Mouse (Mus musculus) cerebellum, postnatal 10 days (tissue): Measurements from ENCODE around the gene Gtf3a.

ENCODE experiments used
- DNase-seq, 2 experiments: peaks; one replicate each; pipeline ENCODE4 v3.0.0; 2021; ENCODE audit warnings: mixed read lengths in 2 of 2

The Gtf3a gene

DNA sequence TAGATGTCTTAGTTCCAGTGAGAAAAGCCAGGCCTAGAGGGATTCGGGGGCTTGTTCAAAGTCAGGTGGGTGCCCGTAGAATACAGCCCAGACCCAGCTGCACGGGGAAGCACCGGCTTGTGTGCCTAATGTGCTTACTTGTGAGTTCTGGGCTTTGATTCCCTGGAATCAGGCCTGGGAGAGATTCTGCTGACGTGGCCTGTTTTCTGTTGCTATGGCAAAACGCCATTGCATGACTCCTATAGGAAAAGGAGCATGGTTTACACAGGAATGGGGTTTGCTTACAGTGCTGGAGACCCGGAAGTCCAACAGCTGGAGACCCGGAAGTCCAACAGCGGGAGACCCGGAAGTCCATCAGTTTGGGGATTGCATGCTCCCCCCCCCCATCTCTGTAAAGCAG lies 39.1 kb downstream of the Gtf3a start:
- DNase-seq, result no peak

DNA sequence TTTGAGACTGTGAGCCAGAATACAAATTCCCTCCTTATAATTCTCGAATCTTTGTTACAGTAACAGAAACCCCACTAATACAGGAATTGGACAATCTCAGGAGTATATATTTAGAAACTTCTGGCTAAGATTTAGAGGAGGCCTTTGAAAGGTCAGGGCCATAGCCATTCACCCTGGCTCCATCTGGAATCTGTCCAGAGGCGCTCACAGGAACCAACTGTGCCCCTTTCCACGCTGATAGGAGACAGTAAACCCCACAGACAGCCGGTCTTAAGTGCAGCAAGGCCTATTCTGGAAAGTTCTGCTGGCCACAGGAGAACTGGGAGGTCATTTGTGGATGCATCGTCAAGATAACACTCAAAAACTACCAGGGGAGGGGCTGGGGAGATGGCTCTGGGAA lies 40.6 kb downstream of the Gtf3a start:
- no peak for DNase-seq

DNA sequence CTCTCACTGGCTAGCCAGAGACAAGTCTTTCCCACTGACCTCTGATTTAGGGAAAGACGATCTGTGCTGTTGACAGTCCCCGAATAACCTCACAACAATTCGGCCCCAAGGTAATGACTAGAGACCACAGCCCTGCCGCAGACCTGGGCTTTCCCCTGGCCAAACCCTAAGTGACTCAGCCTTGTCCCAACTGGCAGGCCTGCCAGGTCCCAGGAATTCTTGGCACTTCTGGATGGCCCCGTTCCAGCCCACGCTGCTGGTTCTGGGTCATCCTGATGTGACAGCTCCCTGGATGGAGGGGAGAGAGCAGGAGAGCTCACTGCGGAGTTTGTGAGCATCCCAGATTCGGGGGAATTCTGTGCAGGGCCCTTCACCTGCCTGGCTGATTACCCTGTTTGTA lies 45.1 kb downstream of the Gtf3a start:
- peak; percentile 50 to 51 for DNase-seq

DNA sequence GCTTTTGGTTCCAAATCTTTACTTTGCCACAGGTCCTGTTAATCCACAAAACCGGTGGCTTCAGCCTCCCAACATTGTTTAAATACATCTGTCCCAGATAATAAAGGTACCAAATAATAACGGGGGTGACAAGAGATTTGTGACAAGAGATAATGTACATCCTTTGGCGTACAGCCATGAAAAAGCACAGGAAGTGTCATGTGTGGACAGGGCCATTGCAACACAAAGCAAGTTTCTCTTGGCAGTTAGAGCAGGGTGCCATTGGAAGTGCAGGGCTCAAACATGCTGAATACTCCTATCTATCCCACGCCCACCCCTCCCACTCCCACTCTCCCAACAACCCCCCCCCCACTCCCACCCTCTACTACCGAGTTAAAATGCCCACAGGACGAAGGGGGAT lies 46.5 kb downstream of the Gtf3a start:
- DNase-seq, result no peak

DNA sequence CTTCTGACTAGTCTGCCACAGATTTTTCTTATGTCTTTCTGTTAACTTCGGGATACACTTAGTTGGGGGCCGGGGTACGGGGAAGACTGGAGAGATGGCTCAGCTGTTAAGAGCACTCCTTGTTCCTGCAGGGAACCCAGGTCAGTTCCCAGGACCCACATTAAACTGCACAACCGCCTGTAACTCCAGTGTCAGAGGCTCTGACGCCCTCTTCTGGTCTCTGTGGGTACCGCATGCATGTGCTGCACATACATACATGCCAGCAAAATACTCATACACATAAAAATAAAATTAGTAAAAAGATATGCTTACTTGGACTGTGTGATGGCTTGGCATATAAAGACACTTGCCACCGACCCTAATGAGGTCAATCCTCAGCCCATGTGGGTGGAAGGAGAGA lies 48.4 kb downstream of the Gtf3a start:
- DNase-seq, result no peak

GRCm38 (mm10) chr5:146998802-146999201 lies 50.3 kb downstream of the Gtf3a start:
- no peak for DNase-seq

DNA sequence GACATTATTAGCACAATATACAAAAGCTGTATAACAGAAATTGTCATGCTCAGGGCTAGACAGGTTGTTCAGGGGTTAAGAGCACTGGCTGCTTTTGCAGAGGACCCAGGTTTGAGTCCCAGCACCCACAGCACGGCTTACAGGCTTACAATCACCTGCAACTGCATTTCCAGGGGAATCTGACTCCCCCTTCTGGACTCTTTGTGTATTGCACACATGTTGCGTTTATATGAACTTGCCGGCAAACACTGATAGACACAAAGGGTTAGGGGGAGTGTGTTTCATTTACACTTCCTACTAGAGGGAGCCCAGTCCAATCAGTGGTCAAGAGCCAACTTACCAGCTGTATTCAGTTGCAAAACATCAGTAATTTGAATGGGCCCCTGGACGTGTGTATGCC lies 52.9 kb downstream of the Gtf3a start:
- no peak for DNase-seq

DNA sequence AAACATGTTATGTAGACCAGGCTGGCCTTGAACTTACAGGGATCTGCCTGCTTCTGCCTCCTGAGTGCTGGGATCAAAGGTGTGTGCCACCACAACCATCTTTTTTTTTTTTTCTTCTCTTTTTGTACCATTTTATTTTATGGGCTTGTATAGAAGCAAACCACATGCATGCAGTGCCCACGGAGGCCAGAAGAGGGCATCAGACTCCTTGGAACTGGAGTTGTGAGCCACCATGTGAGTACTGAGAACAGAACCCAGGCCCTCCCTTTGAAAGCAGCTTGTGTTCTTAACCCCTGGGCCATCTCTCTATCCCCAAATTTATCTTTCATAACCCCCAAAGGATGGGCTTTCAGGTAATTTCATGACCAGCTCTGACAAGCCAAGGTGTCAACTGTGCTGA lies 54.8 kb downstream of the Gtf3a start:
- DNase-seq, result no peak
